Mouse (Mus musculus) CD4-positive, CD25-positive, alpha-beta regulatory T cell, adult 9 weeks (primary cell): ENCODE measurements around the gene Smarcd3. TPM values are rescaled to one million over a fixed set of nuclear protein-coding genes. Genes with fewer than 3 reads are reported as not detected.

Experiments used
- polyA plus RNA-seq: library from polyadenylated mRNA; unstranded; fragments of 100-300 nt; shearing (Covaris generic); gene quantifications from one replicate; pipeline ENCODE4 v1.2.1, GENCODE M21; 2017

Smarcd3 gene
- polyA plus RNA-seq, result 1.2 TPM

DNA sequence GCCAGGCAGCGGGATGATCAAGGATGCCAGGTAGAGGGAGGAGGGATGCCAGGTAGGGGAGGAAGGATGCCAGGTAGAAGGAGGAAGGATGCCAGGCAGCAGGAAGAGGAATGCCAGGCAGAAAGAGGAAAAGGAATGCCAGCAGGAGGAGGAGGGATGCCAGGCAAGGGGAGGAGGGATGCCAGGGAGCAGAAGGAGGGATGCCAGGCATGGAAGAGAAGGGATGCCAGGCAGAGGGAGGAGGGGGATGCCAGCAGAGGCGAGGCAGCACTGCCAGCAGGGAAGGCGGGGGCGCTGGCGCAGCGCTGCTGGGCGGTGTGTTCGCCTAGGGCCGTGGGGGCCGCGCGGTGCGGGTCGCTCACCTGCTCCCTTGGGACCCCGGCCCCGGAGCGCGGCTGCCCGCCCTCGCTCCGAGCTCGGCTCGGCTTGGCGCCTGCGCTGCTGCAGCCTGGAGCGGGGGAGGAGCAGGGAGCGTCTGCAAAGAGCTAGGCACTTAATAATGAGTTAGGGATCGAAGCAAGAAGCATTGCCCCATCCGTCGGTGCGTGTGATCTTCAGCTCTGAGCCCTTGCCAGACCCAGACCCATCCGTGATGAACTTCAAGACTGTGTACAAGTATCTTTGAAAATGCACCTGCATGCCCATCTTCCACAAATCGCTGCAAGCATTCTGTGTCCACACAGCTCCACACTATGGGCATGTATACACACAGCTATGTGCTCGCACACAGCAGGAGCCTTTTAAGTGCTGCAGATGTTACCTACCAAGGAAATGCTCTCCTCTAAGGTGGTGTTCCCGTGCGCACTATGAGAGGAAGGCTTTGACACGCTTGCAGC is at the start of gene Smarcd3:
Smarcd3 (minus strand) TSS at position 426 of the 836 bp plus-strand sequence.

DNA sequence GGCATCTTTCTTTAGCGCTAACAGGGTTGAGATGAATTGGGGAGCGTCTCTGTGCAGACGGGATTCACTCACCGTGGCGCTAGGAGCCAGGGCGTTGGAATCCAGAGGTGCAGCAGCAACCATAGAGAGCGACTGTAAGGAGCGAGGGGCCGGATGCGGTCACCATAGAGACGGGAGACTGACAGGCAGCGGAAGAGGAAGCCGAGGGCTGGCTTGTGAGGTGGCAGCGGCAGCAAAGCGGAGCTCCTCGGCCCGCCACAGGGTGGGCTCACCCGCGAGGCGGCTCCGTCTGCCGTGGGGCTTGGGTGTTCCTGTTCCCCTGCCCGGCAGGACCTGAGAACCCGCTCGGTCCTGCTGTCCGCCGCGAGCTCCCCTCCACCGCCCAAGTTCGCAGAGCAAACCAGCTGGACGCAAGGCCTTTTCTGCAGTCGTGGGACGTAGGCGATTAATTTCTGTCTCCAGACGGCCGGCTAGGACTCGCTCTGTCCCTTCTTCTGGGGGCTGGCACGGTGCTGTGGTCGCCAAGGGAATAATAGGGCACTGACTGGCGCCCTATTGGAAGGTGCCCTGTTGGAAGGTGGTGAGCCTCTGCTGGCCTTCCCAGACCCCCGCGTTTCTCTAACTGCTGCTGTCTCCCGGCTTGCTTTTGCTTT is 37.5 kb downstream of the Smarcd3 start, which contains the start of gene Chpf2:
Chpf2 (plus strand) TSS at position 195 of the 653 bp plus-strand sequence.

DNA sequence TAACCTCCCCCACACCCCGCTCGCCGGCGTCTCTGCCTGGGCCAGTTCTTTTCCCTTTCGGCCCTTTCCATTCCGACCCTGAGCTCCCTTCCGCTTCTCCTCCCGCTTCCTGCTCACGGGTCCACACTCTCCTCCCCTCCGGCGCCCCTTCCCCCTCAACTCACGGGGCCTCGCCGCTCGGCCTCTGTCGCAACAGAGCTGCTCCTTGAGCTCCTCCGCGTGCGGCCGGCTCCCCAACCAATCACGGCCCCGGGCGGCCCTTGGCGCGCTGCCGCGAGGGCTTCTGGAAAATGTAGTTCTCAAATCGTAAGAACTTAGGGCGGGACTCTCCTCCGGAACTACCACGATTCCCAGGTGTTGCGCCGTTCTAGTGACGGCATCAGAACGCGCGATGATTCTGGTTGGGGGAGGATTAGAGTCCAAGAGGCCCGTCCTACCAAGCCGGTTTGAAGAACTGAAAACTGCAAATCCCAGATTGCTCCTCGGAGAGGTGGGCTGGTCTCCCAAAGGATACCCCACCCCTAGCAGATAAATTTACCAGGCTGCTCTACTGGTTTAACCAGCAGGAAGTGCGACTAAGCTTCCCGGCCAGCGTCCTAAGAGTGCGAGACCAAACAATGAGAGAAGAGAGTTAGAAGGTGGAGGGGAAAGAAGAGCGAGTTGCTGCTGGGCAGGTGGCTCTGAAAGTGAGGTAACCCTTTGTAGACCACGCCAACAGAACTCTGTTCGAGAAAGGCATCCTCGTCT is 46.9 kb downstream of the Smarcd3 start, which contains the start of gene Abcf2:
Abcf2 (minus strand) TSS at position 285 of the 747 bp plus-strand sequence.

DNA sequence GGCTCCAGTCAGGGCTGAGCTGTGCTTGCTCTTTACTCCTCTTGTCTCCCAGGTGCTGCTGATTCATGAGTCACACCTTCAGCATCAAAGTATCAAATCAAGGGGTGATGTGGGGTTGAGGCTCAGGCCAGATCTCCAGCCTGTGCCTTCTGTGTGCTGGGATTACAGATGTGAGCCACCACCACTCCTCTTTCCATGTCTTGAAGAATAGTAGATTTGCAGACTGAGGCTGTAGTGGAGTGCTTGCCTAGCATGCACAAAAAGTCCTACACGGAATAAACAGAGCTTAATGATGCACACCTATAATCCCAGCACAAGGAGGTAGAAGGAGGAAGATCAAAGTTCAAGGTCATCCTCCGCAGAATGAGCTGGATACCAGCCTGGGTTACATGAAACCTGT is 67.5 kb downstream of the Smarcd3 start, which contains the start of gene 4931409K22Rik:
4931409K22Rik (minus strand) TSS at position 101 of the 400 bp plus-strand sequence.

Other genes starting within 250 kb of the Smarcd3 start
- 0.68 TPM for gene Atg9b, start 232.3 kb downstream of the Smarcd3 start, polyA plus RNA-seq
- 29.1 TPM for gene Abcb8, start 230.7 kb downstream of the Smarcd3 start, polyA plus RNA-seq
- not detected for gene Asic3, start 211.0 kb downstream of the Smarcd3 start, polyA plus RNA-seq
- 102 TPM for gene Cdk5, start 200.9 kb downstream of the Smarcd3 start, polyA plus RNA-seq
- gene Slc4a2, start 200.6 kb downstream of the Smarcd3 start, polyA plus RNA-seq, result 45.7 TPM
- 112 TPM for gene Fastk, start 179.1 kb downstream of the Smarcd3 start, polyA plus RNA-seq
- 91.4 TPM for gene Tmub1, start 176.6 kb downstream of the Smarcd3 start, polyA plus RNA-seq
- 5.2 TPM for gene Agap3, start 172.2 kb downstream of the Smarcd3 start, polyA plus RNA-seq
- not detected for gene Gbx1, start 97.2 kb downstream of the Smarcd3 start, polyA plus RNA-seq
- gene Asb10, start 83.4 kb downstream of the Smarcd3 start, polyA plus RNA-seq, result not detected
- gene 4931409K22Rik, start 67.6 kb downstream of the Smarcd3 start, polyA plus RNA-seq, result not detected
- 100.0 TPM for gene Abcf2, start 46.9 kb downstream of the Smarcd3 start, polyA plus RNA-seq
- gene Chpf2, start 37.7 kb downstream of the Smarcd3 start, polyA plus RNA-seq, result 38.5 TPM
- 104 TPM for gene Nub1, start 61.1 kb upstream of the Smarcd3 start, polyA plus RNA-seq
- gene Wdr86, start 106.3 kb upstream of the Smarcd3 start, polyA plus RNA-seq, result 0.35 TPM
- gene Crygn, start 133.6 kb upstream of the Smarcd3 start, polyA plus RNA-seq, result 1.5 TPM
- gene Rheb, start 218.2 kb upstream of the Smarcd3 start, polyA plus RNA-seq, result 53.5 TPM